Mouse (Mus musculus) midbrain, embryonic 16.5 days (tissue): ENCODE measurements around the gene Nme4. TPM values are rescaled to one million over a fixed set of nuclear protein-coding genes. Genes with fewer than 3 reads are reported as not detected.

Source experiments
- ATAC-seq: fragments of 200-750 bp; cut with Nextera tagmentation; 2 replicates; pipeline ENCODE4 v1.8.0; 2017; ENCODE audit warnings: moderate TSS enrichment
- H3K27ac ChIP-seq: fragments of 300-500 bp; sonication (generic); 2 replicates; pipeline ENCODE4 v1.5.1; 2014; ENCODE audit warnings: mild to moderate bottlenecking, low read length, mixed read lengths
- H3K27me3 ChIP-seq: fragments of 300-500 bp; sonication (generic); 2 replicates; pipeline ENCODE4 v1.6.1; 2014; ENCODE audit warnings: low read depth, low read length, mixed read lengths; ENCODE audit not compliant: control insufficient read depth, insufficient read depth
- H3K36me3 ChIP-seq: fragments of 300-500 bp; sonication (generic); 2 replicates; pipeline ENCODE4 v1.6.1; 2014; ENCODE audit warnings: mild to moderate bottlenecking, low read length, moderate library complexity, mixed read lengths; ENCODE audit not compliant: control insufficient read depth, insufficient read depth
- H3K4me1 ChIP-seq: fragments of 300-500 bp; sonication (generic); 2 replicates; pipeline ENCODE4 v1.6.1; 2014; ENCODE audit warnings: mild to moderate bottlenecking, low read length, mixed read lengths; ENCODE audit not compliant: control insufficient read depth, insufficient read depth
- H3K4me2 ChIP-seq: fragments of 300-500 bp; sonication (generic); 2 replicates; pipeline ENCODE4 v1.6.1; 2014; ENCODE audit warnings: mild to moderate bottlenecking, low read length, mixed read lengths
- H3K4me3 ChIP-seq: fragments of 300-500 bp; sonication (generic); 2 replicates; pipeline ENCODE4 v1.5.1; 2014; ENCODE audit warnings: low read depth, mild to moderate bottlenecking, low read length, moderate library complexity, mixed read lengths
- H3K9ac ChIP-seq: fragments of 300-500 bp; sonication (generic); 2 replicates; pipeline ENCODE4 v1.6.1; 2014; ENCODE audit warnings: low read depth, low read length, mixed read lengths
- H3K9me3 ChIP-seq: fragments of 300-500 bp; sonication (generic); replicated peaks from 2 replicates; pipeline ENCODE4 v1.6.1; 2014; ENCODE audit warnings: mild to moderate bottlenecking, low read length, mixed read lengths; ENCODE audit not compliant: control insufficient read depth, poor library complexity, severe bottlenecking
- WGBS: fragments of 180-500 bp; shearing (Covaris S2); extraction: QIAGEN DNeasy Blood & Tissue Kit; methylation state at CpG from one replicate; pipeline ENCODE4 v1.1.7; 2014; 5-methylcytosine and 5-hydroxymethylcytosine counted together
- polyA plus RNA-seq: library from polyadenylated mRNA; unstranded; fragments of >200 nt; fragmentation: Nextera tagmentation; extraction: Ambion mirVana; gene quantifications from 2 replicates; pipeline ENCODE4 v1.2.1, GENCODE M21; 2015

Nme4 gene
- 16.8 and 18.3 TPM in 2 replicates for polyA plus RNA-seq

DNA sequence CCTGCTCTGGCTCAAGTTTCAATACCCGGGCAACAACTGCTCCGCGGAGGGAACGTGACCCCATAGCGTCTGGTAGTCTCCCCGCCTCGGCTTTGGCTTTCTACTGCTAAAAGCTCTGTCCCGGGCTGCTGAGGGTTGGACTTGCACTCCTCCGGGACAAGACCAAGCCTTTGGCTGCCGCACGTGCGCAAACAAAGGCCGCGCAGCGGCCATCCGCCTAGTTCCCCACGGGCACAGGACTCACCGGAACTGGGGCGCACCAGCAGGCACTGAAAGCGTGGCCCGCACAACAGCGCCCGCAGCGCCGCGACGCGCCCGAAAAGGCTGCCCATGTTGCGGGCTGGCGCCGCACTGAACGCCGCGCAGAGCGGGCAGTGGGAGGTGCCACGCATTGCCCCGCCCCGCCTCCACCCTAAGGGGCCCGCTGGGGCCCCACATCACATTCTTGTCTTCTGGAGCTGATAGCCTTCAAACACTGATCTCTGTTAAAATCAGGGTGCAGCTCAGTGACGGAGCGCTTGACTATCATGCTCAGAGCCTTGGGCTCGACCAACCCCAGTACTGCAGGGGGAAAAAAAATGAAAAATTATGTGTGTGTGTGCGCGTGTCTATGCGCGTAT, at the start of gene Nme4:
Gene Nme4, minus strand, starts transcription at position 482 of the 620 bp plus-strand sequence.
- H3K27ac ChIP-seq, result peak within 1 kb of the TSS; percentile 50
- no peaks in the 10 kb centered on the region for H3K36me3 ChIP-seq
- 3% methylated on average over 47 of the region's 47 CpGs for WGBS
- peak within 1 kb of the TSS; percentile 90 for H3K4me2 ChIP-seq
- H3K27me3 ChIP-seq, result no peaks in the 10 kb centered on the region
- ATAC-seq, result peak; percentile 77
- H3K4me1 ChIP-seq, result no peaks in the 10 kb centered on the region; the same call in 1 of the 2 replicates
- no peaks in the 10 kb centered on the region for H3K9me3 ChIP-seq
- peak within 1 kb of the TSS; percentile 84 for H3K9ac ChIP-seq
- peak within 1 kb of the TSS; percentile 64 for H3K4me3 ChIP-seq

DNA sequence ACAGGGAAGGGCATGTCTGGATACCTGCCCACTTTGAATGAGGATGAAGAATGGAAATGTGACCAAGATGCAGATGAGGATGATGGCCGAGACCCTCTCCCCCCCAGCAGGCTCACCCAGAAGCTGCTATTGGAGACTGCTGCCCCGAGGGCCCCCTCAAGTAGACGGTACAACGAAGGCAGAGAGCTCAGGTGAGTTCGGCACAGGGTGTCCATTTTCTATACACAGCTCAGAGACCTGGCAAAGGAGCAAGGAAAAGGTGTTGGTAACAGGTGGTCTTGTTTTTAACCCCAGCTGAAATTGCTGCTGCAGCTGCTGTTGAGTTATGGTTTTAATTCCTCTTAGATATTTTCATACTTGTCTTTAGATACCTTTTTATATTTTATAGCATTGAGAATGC, 48.0 kb upstream of the Nme4 start:
- Histone ChIP-seq H3K4me1 (peaks cover 22% of the 10 kb centered on the region), H3K9ac (no peak overlapping the region), H3K4me3 (no peak overlapping the region), H3K4me2 (no peak overlapping the region), H3K27ac (no peak overlapping the region), H3K27me3 (no peaks in the 10 kb centered on the region), H3K9me3 (no peaks in the 10 kb centered on the region), H3K36me3 (peaks cover 16% of the 10 kb centered on the region)
- WGBS, result 97% methylated on average over 5 of the region's 5 CpGs
- ATAC-seq, result no peak

DNA sequence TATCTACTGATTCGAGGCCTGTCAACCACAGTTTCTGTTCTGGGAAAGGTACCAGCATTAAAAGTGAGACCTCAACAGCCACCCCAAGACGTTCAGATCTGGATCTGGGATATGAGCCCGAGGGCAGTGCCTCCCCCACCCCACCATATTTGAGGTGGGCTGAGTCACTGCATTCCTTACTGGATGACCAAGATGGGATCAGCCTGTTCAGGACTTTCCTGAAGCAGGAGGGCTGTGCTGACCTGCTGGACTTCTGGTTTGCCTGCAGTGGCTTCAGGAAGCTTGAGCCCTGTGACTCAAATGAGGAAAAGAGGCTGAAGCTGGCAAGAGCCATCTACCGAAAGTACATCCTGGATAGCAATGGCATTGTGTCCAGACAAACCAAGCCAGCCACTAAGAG, 47.4 kb upstream of the Nme4 start:
- Histone ChIP-seq H3K4me3 (no peak overlapping the region), H3K9ac (no peak overlapping the region), H3K9me3 (no peaks in the 10 kb centered on the region), H3K4me2 (no peak overlapping the region), H3K36me3 (peaks cover 16% of the 10 kb centered on the region), H3K4me1 (peaks cover 25% of the 10 kb centered on the region), H3K27ac (no peak overlapping the region), H3K27me3 (no peaks in the 10 kb centered on the region)
- no peak for ATAC-seq
- 94% methylated on average over 4 of the region's 4 CpGs for WGBS

DNA sequence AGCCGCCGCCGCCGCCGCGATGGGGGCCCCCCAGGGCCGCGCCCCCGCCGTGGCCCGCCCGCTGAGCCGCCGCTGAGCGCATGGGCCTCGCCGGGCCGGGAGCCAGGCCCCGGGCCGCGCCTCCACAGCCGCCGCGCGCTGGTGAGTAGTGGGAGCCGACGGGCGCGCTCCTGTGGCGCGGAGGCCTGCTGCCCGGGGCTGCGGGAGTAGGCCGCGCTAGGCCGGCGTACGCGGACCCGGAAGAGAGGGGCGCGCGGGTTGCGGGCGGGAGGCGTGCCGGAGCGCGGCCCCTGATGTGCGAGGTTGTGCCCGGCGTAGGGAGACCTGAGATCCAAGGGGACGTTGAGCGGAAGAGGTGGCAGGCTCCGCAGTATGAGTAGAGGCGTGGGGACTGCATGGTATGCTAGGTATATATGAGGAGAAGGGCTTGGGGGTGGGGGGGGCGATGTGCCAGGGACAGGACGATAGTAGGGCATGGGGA, 43.5 kb upstream of the Nme4 start:
- ATAC-seq, result peak; percentile 74
- H3K27ac ChIP-seq, result peak overlapping the region; percentile 90
- peak overlapping the region; percentile 98 for H3K9ac ChIP-seq
- H3K4me3 ChIP-seq, result peak overlapping the region; percentile 95
- H3K27me3 ChIP-seq, result no peaks in the 10 kb centered on the region
- H3K36me3 ChIP-seq, result peaks cover 8% of the 10 kb centered on the region
- under 1% methylated on average over 50 of the region's 58 CpGs for WGBS
- no peaks in the 10 kb centered on the region for H3K9me3 ChIP-seq
- H3K4me2 ChIP-seq, result peak overlapping the region; percentile 86
- peaks cover 32% of the 10 kb centered on the region for H3K4me1 ChIP-seq

DNA sequence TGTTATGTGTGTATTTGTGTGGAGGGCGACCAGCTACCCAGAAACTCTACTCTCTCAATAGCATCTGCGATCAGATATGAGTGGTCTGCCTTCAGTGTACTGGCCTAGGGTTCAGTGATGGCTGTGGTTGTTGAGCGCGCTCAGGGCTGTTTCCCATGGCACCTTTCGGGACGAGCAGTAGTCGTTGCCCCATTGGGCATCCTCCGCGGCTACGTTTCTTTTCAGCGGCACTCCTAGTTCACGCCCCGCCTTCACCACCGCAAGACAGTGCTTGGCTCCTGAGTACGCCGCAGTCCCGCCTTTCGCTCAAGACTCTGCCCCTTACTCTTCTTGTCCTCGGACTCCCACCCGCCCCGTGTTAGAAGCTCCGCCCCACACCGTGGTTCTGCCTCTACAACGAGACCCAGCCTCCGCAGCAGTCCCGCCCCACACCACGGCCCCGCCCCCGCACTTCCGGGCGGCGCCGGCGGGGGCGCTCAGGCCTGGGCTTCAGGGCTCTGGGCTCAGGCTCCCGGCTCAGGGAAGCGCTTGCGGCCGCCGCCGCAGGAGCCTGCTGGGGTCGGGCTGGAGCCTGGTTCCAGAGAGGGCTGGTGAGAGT, 42.9 kb upstream of the Nme4 start, which contains the start of gene Axin1:
Gene Axin1, plus strand, starts transcription at position 450 of the 598 bp plus-strand sequence.
- Histone ChIP-seq H3K4me1 (peaks cover 34% of the 10 kb centered on the region), H3K9me3 (no peaks in the 10 kb centered on the region), H3K27ac (peak within 1 kb of the TSS; percentile 90), H3K4me2 (peak within 1 kb of the TSS; percentile 86), H3K4me3 (peak within 1 kb of the TSS; percentile 95), H3K36me3 (peaks cover 3% of the 10 kb centered on the region), H3K9ac (peak within 1 kb of the TSS; percentile 98), H3K27me3 (no peaks in the 10 kb centered on the region)
- WGBS, result under 1% methylated on average over 42 of the region's 42 CpGs
- peak; percentile 96 for ATAC-seq

DNA sequence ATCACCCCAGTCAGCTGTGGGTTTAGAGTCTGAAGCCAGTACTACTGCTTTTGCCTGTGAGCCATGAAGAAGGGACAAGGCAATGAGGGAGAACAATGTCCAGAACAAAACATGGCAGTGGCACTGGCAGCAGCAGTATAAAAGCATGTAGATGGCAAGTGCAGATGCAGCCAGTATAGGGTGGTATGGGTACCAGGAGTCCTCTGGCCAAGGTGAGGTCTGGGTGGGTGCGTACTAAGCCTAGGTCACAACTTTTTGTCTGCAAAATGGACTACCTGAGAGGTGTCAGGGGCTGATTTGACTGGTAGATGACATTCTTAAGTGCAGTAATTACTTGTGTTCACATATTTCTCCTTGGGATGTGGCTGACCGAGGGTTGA, 42.3 kb upstream of the Nme4 start:
- peak overlapping the region; percentile 86 for H3K4me2 ChIP-seq
- 0 out of 2 replicates have a peak overlapping the region, but pooled peaks have one; percentile 98 for H3K9ac ChIP-seq
- H3K36me3 ChIP-seq, result no peaks in the 10 kb centered on the region
- peaks cover 39% of the 10 kb centered on the region for H3K4me1 ChIP-seq
- WGBS, result 69% methylated on average over 2 of the region's 2 CpGs
- H3K4me3 ChIP-seq, result peak overlapping the region; percentile 95
- H3K27ac ChIP-seq, result peak overlapping the region; percentile 43
- H3K27me3 ChIP-seq, result no peaks in the 10 kb centered on the region
- H3K9me3 ChIP-seq, result no peaks in the 10 kb centered on the region
- ATAC-seq, result 0 out of 2 replicates have a peak, but pooled peaks have one; percentile 4

DNA sequence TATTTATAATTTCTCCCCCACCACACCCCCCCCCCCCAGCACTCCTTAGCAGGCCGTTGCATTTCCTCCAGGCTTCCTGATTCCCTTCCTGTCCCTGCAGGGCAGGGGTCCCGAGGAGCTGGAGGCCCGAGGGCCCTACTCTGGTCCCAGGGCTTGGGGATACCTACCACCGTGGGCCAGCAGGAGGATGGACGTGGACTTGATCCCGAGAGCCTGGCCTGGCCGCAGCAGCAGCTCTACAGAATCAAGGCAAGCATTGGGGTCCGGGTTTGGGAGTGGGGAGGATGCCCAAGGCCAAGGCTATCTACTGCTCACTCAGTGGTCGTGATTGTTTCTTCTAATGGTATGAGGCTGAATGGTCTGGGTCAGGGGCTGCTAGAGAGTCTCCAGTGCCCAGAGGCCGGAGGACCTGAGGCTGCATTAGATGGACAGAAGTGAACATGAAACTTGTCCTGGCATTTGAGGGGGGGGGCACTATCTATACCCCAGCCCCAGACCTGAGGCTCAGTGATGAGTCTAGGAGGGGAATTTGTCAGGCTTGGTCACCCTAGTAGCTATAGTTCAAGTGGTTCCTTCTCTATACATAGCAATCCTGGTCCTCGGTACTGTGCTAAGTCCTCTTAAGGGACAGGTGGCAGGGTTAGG, 41.8 kb upstream of the Nme4 start:
- no peak for ATAC-seq
- 89% methylated on average over 11 of the region's 11 CpGs for WGBS
- H3K4me1 ChIP-seq, result peaks cover 42% of the 10 kb centered on the region
- H3K9me3 ChIP-seq, result no peaks in the 10 kb centered on the region
- H3K4me2 ChIP-seq, result no peak overlapping the region
- H3K9ac ChIP-seq, result no peak overlapping the region
- no peak overlapping the region for H3K27ac ChIP-seq
- H3K27me3 ChIP-seq, result no peaks in the 10 kb centered on the region
- H3K36me3 ChIP-seq, result no peaks in the 10 kb centered on the region
- H3K4me3 ChIP-seq, result no peak overlapping the region

DNA sequence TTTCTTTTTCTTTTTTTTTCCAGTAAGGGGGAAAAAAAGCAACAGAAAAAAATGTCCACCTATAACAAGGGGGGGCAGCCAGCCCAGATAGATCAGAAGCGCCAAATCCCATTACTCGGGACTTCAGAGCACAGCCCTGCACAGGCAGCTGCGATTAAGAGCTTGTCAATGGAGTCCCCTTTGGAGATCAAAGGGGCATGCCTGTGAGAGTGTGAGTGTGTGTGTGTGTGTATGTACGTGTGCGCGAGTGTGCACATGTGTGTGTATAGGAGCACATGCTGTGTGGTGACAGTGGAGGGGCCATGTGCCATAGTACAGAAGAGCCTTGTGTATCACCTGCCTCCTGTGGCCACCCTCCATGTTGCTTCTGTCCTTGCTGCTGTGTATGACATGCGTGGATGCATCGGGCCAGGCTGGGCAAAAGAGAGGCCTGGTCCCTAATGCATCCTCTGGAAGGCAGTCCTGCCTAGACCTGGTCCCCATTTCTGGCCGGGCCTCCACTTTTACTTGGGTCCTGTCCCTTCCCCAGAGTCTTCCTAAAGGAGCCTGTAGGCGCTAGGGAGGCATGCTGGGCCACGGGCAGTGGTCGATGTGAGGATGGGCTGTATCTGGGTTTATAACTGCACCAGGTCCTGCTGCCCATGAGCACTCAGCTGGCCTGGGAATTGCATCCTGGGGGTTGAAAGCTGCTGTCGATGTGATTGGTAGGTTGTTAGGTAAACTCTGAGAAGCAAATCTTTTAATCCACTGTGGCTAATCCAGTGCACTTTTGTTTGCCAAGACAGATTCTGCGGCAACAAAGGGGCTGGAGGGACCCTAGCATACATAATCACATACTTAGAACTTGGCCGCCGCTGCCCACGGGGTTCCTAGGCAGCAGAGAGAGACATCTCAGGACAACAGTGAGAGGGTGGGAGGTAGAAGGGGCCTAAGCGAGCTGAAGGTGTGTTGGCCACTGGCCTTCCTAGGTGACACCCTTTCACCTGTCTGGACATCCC, 36.8 kb upstream of the Nme4 start:
- H3K27me3 ChIP-seq, result no peaks in the 10 kb centered on the region
- 31% methylated on average over 18 of the region's 18 CpGs for WGBS
- H3K36me3 ChIP-seq, result peaks cover 12% of the 10 kb centered on the region
- H3K9me3 ChIP-seq, result no peaks in the 10 kb centered on the region
- H3K9ac ChIP-seq, result peak overlapping the region; percentile 72
- peak overlapping the region; percentile 82 for H3K27ac ChIP-seq
- peak; percentile 47; the same call in 1 of the 2 replicates for ATAC-seq
- H3K4me1 ChIP-seq, result peaks cover 16% of the 10 kb centered on the region
- H3K4me2 ChIP-seq, result peak overlapping the region; percentile 75
- H3K4me3 ChIP-seq, result peak overlapping the region; percentile 44
